Mouse (Mus musculus) stomach, embryonic 16.5 days (tissue): ENCODE measurements around the gene Fndc1. TPM values are rescaled to one million over a fixed set of nuclear protein-coding genes. Genes with fewer than 3 reads are reported as not detected.

Experiments used
- ATAC-seq: fragments of 200-750 bp; cut with Nextera tagmentation; 2 replicates; pipeline ENCODE4 v1.8.0; 2017; ENCODE audit warnings: moderate number of reproducible peaks, moderate TSS enrichment; ENCODE audit not compliant: insufficient read depth, low FRiP score
- H3K27ac ChIP-seq: fragments of 300-500 bp; sonication (generic); 2 replicates; pipeline ENCODE4 v1.5.1; 2014; ENCODE audit warnings: low read length
- H3K27me3 ChIP-seq: fragments of 300-500 bp; sonication (generic); 2 replicates; pipeline ENCODE4 v1.6.1; 2014; ENCODE audit warnings: low read length, control low read depth, mixed read lengths; ENCODE audit not compliant: control insufficient read depth, insufficient read depth
- H3K36me3 ChIP-seq: fragments of 300-500 bp; sonication (generic); 2 replicates; pipeline ENCODE4 v1.6.1; 2014; ENCODE audit warnings: low read length; ENCODE audit not compliant: control insufficient read depth, insufficient read depth
- H3K4me1 ChIP-seq: fragments of 300-500 bp; sonication (generic); 2 replicates; pipeline ENCODE4 v1.6.1; 2014; ENCODE audit warnings: low read length, control low read depth, mixed read lengths; ENCODE audit not compliant: control insufficient read depth, insufficient read depth
- H3K4me2 ChIP-seq: fragments of 300-500 bp; sonication (generic); 2 replicates; pipeline ENCODE4 v1.6.1; 2014; ENCODE audit warnings: low read depth, low read length, mixed read lengths
- H3K4me3 ChIP-seq: fragments of 300-500 bp; sonication (generic); replicated peaks from 2 replicates; pipeline ENCODE4 v1.5.1; 2014; ENCODE audit warnings: mild to moderate bottlenecking, low read length
- H3K9ac ChIP-seq: fragments of 300-500 bp; sonication (generic); 2 replicates; pipeline ENCODE4 v1.6.1; 2014; ENCODE audit warnings: low read length
- H3K9me3 ChIP-seq: fragments of 300-500 bp; sonication (generic); replicated peaks from 2 replicates; pipeline ENCODE4 v1.6.1; 2016; ENCODE audit warnings: low read length, control low read depth; ENCODE audit not compliant: control insufficient read depth
- WGBS: fragments of 180-500 bp; shearing (Covaris S2); extraction: QIAGEN DNeasy Blood & Tissue Kit; methylation state at CpG from one replicate; pipeline ENCODE4 v1.1.7; 2014; 5-methylcytosine and 5-hydroxymethylcytosine counted together
- polyA plus RNA-seq: library from polyadenylated mRNA; unstranded; fragments of >200 nt; fragmentation: Nextera tagmentation; extraction: Ambion mirVana; gene quantifications from 2 replicates; pipeline ENCODE4 v1.2.1, GENCODE M21; 2015

Fndc1 gene
- polyA plus RNA-seq, 1 experiment from 2014 or later: 47.6 TPM

DNA sequence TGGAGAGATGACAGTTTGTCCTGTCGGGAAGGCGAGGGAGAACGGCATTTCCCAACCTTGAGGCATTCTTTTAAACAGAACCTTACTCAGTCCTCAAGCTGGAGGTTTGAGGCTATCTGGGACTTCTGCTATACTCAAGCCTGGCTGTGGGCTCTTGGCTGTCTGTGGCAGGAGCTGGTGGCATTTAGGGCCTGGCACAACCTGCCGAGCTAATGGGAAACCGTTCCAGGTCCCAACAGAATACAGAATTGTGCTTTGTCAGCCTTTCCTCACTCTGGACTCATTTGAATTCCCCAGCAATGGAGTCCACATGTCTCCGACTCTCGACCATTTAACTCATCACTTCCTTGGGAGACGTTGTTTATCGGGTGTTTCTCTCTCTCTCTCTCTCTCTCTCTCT is 24.6 kb downstream of the Fndc1 start:
- H3K4me2 ChIP-seq: no peak overlapping the region
- no peak overlapping the region for H3K9ac ChIP-seq
- WGBS: 83% methylated on average over 9 of the region's 9 CpGs
- no peaks in the 10 kb centered on the region for H3K4me1 ChIP-seq
- no peak overlapping the region for H3K4me3 ChIP-seq
- no peaks in the 10 kb centered on the region for H3K36me3 ChIP-seq
- no peak overlapping the region for H3K27ac ChIP-seq
- no peaks in the 10 kb centered on the region for H3K9me3 ChIP-seq
- no peak for ATAC-seq
- H3K27me3 ChIP-seq: no peaks in the 10 kb centered on the region

DNA sequence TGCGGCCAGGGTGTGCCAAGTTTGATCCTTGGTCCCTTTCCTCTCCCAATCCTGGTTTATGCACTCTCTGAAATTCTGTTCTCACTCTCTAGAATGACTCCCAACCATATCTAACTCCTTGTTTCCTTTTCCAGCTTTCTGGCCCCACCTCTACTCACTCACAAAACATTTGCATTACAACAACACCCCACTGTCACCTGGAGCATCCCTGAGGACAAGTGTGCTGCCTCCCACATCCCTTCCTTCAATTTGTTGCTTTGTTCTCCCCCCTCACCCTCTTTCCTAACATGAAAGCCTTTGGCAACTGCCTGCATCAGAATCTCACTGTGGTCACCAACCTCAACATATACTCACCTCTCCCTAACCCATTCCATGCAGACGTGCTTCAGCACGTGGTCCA is 27.2 kb downstream of the Fndc1 start:
- WGBS: 59% methylated on average over 3 of the region's 3 CpGs
- no peak for ATAC-seq
- H3K4me3 ChIP-seq: no peak overlapping the region
- H3K27me3 ChIP-seq: no peaks in the 10 kb centered on the region
- no peaks in the 10 kb centered on the region for H3K4me1 ChIP-seq
- H3K9ac ChIP-seq: no peak overlapping the region
- no peaks in the 10 kb centered on the region for H3K36me3 ChIP-seq
- H3K9me3 ChIP-seq: no peaks in the 10 kb centered on the region
- H3K27ac ChIP-seq: no peak overlapping the region
- H3K4me2 ChIP-seq: no peak overlapping the region

DNA sequence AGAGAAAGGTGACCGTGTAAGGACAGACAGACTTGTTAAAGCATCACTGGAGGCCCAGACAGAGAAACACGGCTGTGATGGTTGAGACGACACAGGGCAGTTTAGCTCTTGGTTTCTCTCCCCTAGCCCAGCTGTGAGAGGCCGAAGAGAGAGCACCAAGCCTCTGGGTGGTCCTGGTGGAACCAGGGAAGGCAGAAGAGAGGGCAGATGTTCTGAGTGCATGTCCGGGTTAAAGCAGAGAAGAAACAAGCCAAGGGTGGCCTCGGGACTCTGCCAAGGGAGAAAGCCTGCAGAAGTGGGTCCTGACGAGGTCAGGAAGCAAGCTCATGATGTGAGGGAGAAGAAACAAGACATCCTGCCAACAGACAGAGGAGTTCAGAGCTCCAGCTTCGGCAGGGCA is 31.5 kb downstream of the Fndc1 start:
- no peaks in the 10 kb centered on the region for H3K9me3 ChIP-seq
- H3K9ac ChIP-seq: no peak overlapping the region
- H3K4me3 ChIP-seq: no peak overlapping the region
- H3K27ac ChIP-seq: no peak overlapping the region
- H3K4me2 ChIP-seq: no peak overlapping the region
- no peaks in the 10 kb centered on the region for H3K4me1 ChIP-seq
- no peak for ATAC-seq
- no peaks in the 10 kb centered on the region for H3K36me3 ChIP-seq
- H3K27me3 ChIP-seq: no peaks in the 10 kb centered on the region
- 76% methylated on average over 8 of the region's 8 CpGs for WGBS

DNA sequence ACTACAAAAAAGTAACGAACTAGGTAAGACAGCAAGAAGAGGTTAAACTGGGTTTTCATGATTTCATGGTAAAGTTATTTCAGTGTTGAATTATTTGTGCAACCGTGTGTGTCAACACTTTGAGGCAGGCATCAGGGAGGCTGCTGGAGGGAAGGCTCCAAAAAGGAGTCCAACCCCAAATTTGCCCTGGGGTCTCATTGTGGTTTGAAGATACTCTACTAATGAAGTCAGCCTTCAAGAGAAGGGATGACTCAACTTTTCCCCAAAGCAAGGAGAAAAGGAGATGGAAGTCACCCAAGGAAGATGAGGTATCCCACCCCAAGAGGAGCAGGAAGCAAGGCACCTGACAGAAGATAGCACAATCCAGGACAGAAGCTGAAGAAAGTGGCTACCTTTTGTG is 31.9 kb downstream of the Fndc1 start:
- Histone ChIP-seq H3K27ac (no peak overlapping the region), H3K36me3 (no peaks in the 10 kb centered on the region), H3K4me1 (no peaks in the 10 kb centered on the region), H3K9me3 (no peaks in the 10 kb centered on the region), H3K4me2 (no peak overlapping the region), H3K9ac (no peak overlapping the region), H3K27me3 (no peaks in the 10 kb centered on the region), H3K4me3 (no peak overlapping the region)
- ATAC-seq: no peak
- 73% methylated on average over 2 of the region's 2 CpGs for WGBS

DNA sequence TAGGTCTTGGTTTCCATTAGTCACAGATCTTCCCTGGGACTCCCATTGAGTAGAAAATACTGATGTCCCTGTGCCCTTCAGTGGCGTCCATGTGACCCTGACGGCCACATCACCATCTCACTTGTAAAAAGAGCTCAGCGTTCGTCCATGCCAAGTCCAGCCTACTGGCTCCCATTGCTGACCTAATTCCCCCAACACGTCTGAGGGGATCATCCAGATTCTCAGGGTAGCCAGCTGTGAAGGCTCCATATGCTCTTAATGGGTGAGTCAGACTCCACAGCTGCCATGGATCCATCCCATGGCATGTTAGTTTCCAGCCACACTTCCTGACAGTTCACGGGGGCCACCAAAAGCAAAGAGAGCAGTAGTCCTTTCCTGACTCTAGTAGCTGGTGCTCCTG is 33.0 kb downstream of the Fndc1 start:
- no peak for ATAC-seq
- Histone ChIP-seq H3K4me1 (no peaks in the 10 kb centered on the region), H3K9me3 (no peaks in the 10 kb centered on the region), H3K9ac (no peak overlapping the region), H3K4me2 (no peak overlapping the region), H3K27ac (no peak overlapping the region), H3K4me3 (no peak overlapping the region), H3K27me3 (no peaks in the 10 kb centered on the region), H3K36me3 (no peaks in the 10 kb centered on the region)
- WGBS: 65% methylated on average over 6 of the region's 6 CpGs

GRCm38 (mm10) chr17:7790512-7790911 is 36.6 kb downstream of the Fndc1 start:
- Histone ChIP-seq H3K27me3 (no peaks in the 10 kb centered on the region), H3K9ac (no peak overlapping the region), H3K4me3 (no peak overlapping the region), H3K4me1 (no peaks in the 10 kb centered on the region), H3K9me3 (no peaks in the 10 kb centered on the region), H3K36me3 (no peaks in the 10 kb centered on the region), H3K27ac (no peak overlapping the region), H3K4me2 (no peak overlapping the region)
- WGBS: 68% methylated on average over 3 of the region's 3 CpGs
- ATAC-seq: no peak

GRCm38 (mm10) chr17:7774101-7774500 is 53.0 kb downstream of the Fndc1 start:
- H3K27ac ChIP-seq: no peak overlapping the region
- H3K4me2 ChIP-seq: no peak overlapping the region
- H3K9me3 ChIP-seq: no peaks in the 10 kb centered on the region
- 82% methylated on average over 3 of the region's 3 CpGs for WGBS
- no peaks in the 10 kb centered on the region for H3K36me3 ChIP-seq
- no peaks in the 10 kb centered on the region for H3K4me1 ChIP-seq
- ATAC-seq: no peak
- H3K4me3 ChIP-seq: no peak overlapping the region
- no peaks in the 10 kb centered on the region for H3K27me3 ChIP-seq
- H3K9ac ChIP-seq: no peak overlapping the region

GRCm38 (mm10) chr17:7759786-7760185 is 67.3 kb downstream of the Fndc1 start:
- H3K9ac ChIP-seq: no peak overlapping the region
- ATAC-seq: no peak
- no peaks in the 10 kb centered on the region for H3K9me3 ChIP-seq
- no peaks in the 10 kb centered on the region for H3K36me3 ChIP-seq
- no peaks in the 10 kb centered on the region for H3K4me1 ChIP-seq
- WGBS: 76% methylated on average over 4 of the region's 4 CpGs
- no peak overlapping the region for H3K27ac ChIP-seq
- no peaks in the 10 kb centered on the region for H3K27me3 ChIP-seq
- no peak overlapping the region for H3K4me3 ChIP-seq
- no peak overlapping the region for H3K4me2 ChIP-seq

DNA sequence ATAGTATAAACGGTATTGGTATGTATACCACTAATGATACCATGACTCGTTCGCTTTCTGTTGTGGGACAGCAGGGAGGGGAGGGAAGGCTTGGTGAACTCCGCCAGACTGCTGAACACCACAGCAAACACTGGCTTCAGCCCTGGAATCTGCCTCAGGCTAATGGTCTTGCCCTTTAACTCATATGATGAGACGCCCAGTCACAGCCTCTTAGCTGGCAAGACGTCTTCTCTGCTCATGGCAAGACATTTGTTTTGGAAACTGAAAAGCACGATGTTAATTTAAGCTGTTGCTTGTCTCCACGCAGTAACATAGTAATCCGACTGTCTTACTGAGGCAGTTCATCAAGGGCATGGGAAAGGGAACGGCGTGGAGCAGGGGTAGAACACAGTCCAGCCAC is 72.1 kb downstream of the Fndc1 start:
- H3K36me3 ChIP-seq: no peaks in the 10 kb centered on the region
- 74% methylated on average over 11 of the region's 11 CpGs for WGBS
- H3K27ac ChIP-seq: no peak overlapping the region
- H3K27me3 ChIP-seq: no peaks in the 10 kb centered on the region
- no peaks in the 10 kb centered on the region for H3K4me1 ChIP-seq
- H3K4me2 ChIP-seq: no peak overlapping the region
- no peak for ATAC-seq
- H3K9ac ChIP-seq: no peak overlapping the region
- H3K9me3 ChIP-seq: no peaks in the 10 kb centered on the region
- H3K4me3 ChIP-seq: no peak overlapping the region

GRCm38 (mm10) chr17:7753383-7753782 is 73.7 kb downstream of the Fndc1 start:
- no peak overlapping the region for H3K27ac ChIP-seq
- H3K4me3 ChIP-seq: no peak overlapping the region
- 65% methylated on average over 7 of the region's 7 CpGs for WGBS
- no peaks in the 10 kb centered on the region for H3K4me1 ChIP-seq
- no peaks in the 10 kb centered on the region for H3K36me3 ChIP-seq
- H3K27me3 ChIP-seq: no peaks in the 10 kb centered on the region
- no peak overlapping the region for H3K4me2 ChIP-seq
- H3K9ac ChIP-seq: no peak overlapping the region
- no peak for ATAC-seq
- no peaks in the 10 kb centered on the region for H3K9me3 ChIP-seq
